Mouse (Mus musculus) embryonic facial prominence, embryonic 15.5 days (tissue): ENCODE results near the gene B3galt5. TPM values are rescaled to one million over a fixed set of nuclear protein-coding genes. Genes with fewer than 3 reads are reported as not detected.

Source experiments
- ATAC-seq: fragments of 200-750 bp; cut with Nextera tagmentation; 2 replicates; pipeline ENCODE4 v1.8.0; 2017; ENCODE audit warnings: low read depth, moderate TSS enrichment; ENCODE audit not compliant: insufficient number of reproducible peaks, low FRiP score, low TSS enrichment
- H3K27ac ChIP-seq: fragments of 300-500 bp; sonication (generic); replicated peaks from 2 replicates; pipeline ENCODE4 v1.5.1; 2015; ENCODE audit warnings: mild to moderate bottlenecking, inconsistent platforms
- H3K27me3 ChIP-seq: fragments of 300-500 bp; sonication (generic); 2 replicates; pipeline ENCODE4 v1.6.1; 2015; ENCODE audit warnings: inconsistent platforms
- H3K36me3 ChIP-seq: fragments of 300-500 bp; sonication (generic); 2 replicates; pipeline ENCODE4 v1.6.1; 2015; ENCODE audit warnings: mild to moderate bottlenecking, inconsistent platforms
- H3K4me1 ChIP-seq: fragments of 300-500 bp; sonication (generic); 2 replicates; pipeline ENCODE4 v1.6.1; 2015; ENCODE audit warnings: inconsistent platforms
- H3K4me2 ChIP-seq: fragments of 300-500 bp; sonication (generic); replicated peaks from 2 replicates; pipeline ENCODE4 v1.6.1; 2015; ENCODE audit warnings: mild to moderate bottlenecking, inconsistent platforms
- H3K4me3 ChIP-seq: fragments of 300-500 bp; sonication (generic); replicated peaks from 2 replicates; pipeline ENCODE4 v1.5.1; 2015; ENCODE audit warnings: mild to moderate bottlenecking, inconsistent platforms
- H3K9ac ChIP-seq: fragments of 300-500 bp; sonication (generic); 2 replicates; pipeline ENCODE4 v1.6.1; 2015; ENCODE audit warnings: inconsistent platforms
- H3K9me3 ChIP-seq: fragments of 300-500 bp; sonication (generic); replicated peaks from 2 replicates; pipeline ENCODE4 v1.6.1; 2016; ENCODE audit warnings: inconsistent platforms
- WGBS: fragments of 180-500 bp; shearing (Covaris S2); methylation state at CpG from one replicate; pipeline ENCODE4 v1.1.7; 2015; 5-methylcytosine and 5-hydroxymethylcytosine counted together
- polyA plus RNA-seq: library from polyadenylated mRNA; unstranded; fragments of >200 nt; fragmentation: Nextera tagmentation; extraction: Ambion mirVana; gene quantifications from 2 replicates; pipeline ENCODE4 v1.2.1, GENCODE M21; 2015

B3galt5 gene
- polyA plus RNA-seq, 1 experiment from 2014 or later, result 0.61 TPM

- 78% methylated on average over 5 of the region's 5 CpGs for WGBS
- H3K4me1 ChIP-seq, result no peaks in the 10 kb centered on the region
- no peak overlapping the region for H3K9ac ChIP-seq
- H3K4me2 ChIP-seq, result no peak overlapping the region
- no peak overlapping the region for H3K4me3 ChIP-seq
- H3K36me3 ChIP-seq, result no peaks in the 10 kb centered on the region
- no peak for ATAC-seq
- H3K9me3 ChIP-seq, result no peaks in the 10 kb centered on the region
- no peaks in the 10 kb centered on the region for H3K27me3 ChIP-seq
- no peak overlapping the region for H3K27ac ChIP-seq
These were observed 113.2 kb downstream of the B3galt5 start for GRCm38 (mm10) chr16:96348766-96349165.

DNA sequence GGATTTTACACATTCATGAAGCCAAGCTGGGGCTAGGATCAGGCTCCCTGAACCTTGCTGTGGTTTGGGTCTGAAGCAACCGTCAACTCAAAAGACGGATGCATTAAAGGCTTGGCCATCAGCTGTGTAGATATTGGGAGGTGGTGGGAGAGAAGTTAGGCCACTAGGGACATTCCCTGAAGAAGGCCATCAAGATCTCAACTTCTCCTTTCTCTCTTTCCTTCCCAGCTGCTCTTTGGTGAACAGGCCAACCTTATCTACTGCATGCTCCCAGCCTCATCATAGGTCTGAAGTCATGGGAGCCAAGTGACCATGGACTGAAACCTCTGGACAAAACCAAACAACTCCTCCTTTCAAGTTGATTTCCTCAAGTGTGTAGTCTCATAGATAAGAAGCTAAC lies 115.9 kb downstream of the B3galt5 start:
- ATAC-seq, result no peak
- H3K4me2 ChIP-seq, result no peak overlapping the region
- no peak overlapping the region for H3K9ac ChIP-seq
- H3K36me3 ChIP-seq, result no peaks in the 10 kb centered on the region
- no peaks in the 10 kb centered on the region for H3K27me3 ChIP-seq
- no peaks in the 10 kb centered on the region for H3K4me1 ChIP-seq
- no peak overlapping the region for H3K4me3 ChIP-seq
- H3K9me3 ChIP-seq, result no peaks in the 10 kb centered on the region
- no peak overlapping the region for H3K27ac ChIP-seq
- WGBS, result 100% methylated on average over 2 of the region's 2 CpGs

DNA sequence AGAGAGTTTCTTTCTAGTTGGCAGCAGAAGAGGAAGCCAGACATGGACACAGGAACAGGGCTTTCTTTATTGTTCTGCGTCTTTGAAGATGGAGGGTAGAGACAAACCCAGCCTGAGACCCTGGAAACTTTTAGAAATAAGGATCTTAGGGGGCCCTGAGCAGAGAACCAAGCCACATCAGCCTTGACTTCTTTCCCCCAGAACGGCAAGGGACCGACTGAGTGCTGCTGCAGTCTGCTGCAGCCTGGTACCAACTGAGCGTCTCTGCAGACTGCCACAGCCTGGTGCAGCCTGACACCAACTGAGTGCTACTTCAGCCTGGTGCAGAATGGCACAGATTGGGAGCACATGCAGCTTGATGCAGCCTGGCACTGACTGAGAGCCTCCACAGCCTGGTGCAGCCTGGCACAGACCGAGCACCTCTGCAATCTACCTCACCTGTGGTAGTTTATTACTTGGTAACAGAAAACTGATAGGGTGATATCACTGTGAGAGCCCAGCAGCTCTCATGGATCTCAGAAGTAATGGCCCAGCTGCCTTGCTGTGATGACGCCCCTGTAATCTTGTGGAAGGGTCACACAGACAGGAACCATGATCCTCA lies 117.8 kb downstream of the B3galt5 start:
- Histone ChIP-seq H3K9me3 (no peaks in the 10 kb centered on the region), H3K4me1 (no peaks in the 10 kb centered on the region), H3K9ac (no peak overlapping the region), H3K4me3 (no peak overlapping the region), H3K36me3 (no peaks in the 10 kb centered on the region), H3K27ac (no peak overlapping the region), H3K27me3 (no peaks in the 10 kb centered on the region), H3K4me2 (no peak overlapping the region)
- WGBS, result 82% methylated on average over 6 of the region's 6 CpGs
- no peak for ATAC-seq

GRCm38 (mm10) chr16:96353996-96354395 lies 118.4 kb downstream of the B3galt5 start:
- 43% methylated on average over 6 of the region's 6 CpGs for WGBS
- H3K4me3 ChIP-seq, result no peak overlapping the region
- H3K9me3 ChIP-seq, result no peaks in the 10 kb centered on the region
- ATAC-seq, result no peak
- H3K4me1 ChIP-seq, result no peaks in the 10 kb centered on the region
- no peaks in the 10 kb centered on the region for H3K36me3 ChIP-seq
- no peak overlapping the region for H3K4me2 ChIP-seq
- H3K27me3 ChIP-seq, result no peaks in the 10 kb centered on the region
- no peak overlapping the region for H3K9ac ChIP-seq
- no peak overlapping the region for H3K27ac ChIP-seq

GRCm38 (mm10) chr16:96357903-96358302 lies 122.3 kb downstream of the B3galt5 start:
- Histone ChIP-seq H3K36me3 (no peaks in the 10 kb centered on the region), H3K27me3 (0 out of 2 replicates have a peak, but pooled peaks cover 5% of the 10 kb centered on the region), H3K9ac (no peak overlapping the region), H3K4me1 (no peaks in the 10 kb centered on the region), H3K4me2 (peak overlapping the region; percentile 44), H3K9me3 (no peaks in the 10 kb centered on the region), H3K4me3 (peak overlapping the region; percentile 27; the same call in 1 of the 2 replicates), H3K27ac (no peak overlapping the region)
- ATAC-seq, result no peak; the same call in 1 of the 2 replicates
- WGBS, result 6% methylated on average over 10 of the region's 10 CpGs

GRCm38 (mm10) chr16:96361305-96362124 lies 125.9 kb downstream of the B3galt5 start:
- 74% methylated on average over 22 of the region's 22 CpGs for WGBS
- no peaks in the 10 kb centered on the region for H3K36me3 ChIP-seq

DNA sequence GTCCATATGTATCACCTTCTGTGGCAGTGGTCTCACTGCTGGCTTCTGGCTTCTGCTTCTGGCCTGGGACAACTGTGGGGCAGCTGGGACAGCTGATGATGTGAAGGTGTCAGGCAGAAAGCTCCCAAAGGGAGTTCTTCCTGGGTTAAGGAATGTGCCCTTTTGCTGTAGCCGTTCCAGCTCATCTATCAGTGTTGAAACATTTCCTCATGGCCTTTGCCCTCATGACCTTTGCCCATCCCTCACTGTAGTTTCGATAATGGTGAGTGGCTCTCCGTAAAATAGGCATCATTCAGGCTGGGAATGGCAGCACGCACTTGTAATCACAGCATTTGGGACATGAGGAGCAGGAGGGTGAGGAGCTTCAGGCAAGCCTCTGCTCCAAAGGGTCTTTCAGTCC lies 127.3 kb downstream of the B3galt5 start:
- Histone ChIP-seq H3K4me1 (no peaks in the 10 kb centered on the region), H3K9ac (no peak overlapping the region), H3K27ac (no peak overlapping the region), H3K4me3 (no peak overlapping the region), H3K9me3 (no peaks in the 10 kb centered on the region), H3K36me3 (no peaks in the 10 kb centered on the region), H3K4me2 (no peak overlapping the region), H3K27me3 (0 out of 2 replicates have a peak, but pooled peaks cover 7% of the 10 kb centered on the region)
- ATAC-seq, result no peak
- 35% methylated on average over 4 of the region's 4 CpGs for WGBS

More at GRCm38 (mm10) chr16:96361305-96362124, 125.9 kb downstream of the B3galt5 start:
- no peak for ATAC-seq
- no peaks in the 10 kb centered on the region for H3K4me1 ChIP-seq
- no peak overlapping the region for H3K4me2 ChIP-seq
- H3K27me3 ChIP-seq, result 0 out of 2 replicates have a peak, but pooled peaks cover 7% of the 10 kb centered on the region
- H3K27ac ChIP-seq, result no peak overlapping the region
- no peak overlapping the region for H3K9ac ChIP-seq
- H3K4me3 ChIP-seq, result no peak overlapping the region
- H3K9me3 ChIP-seq, result no peaks in the 10 kb centered on the region

DNA sequence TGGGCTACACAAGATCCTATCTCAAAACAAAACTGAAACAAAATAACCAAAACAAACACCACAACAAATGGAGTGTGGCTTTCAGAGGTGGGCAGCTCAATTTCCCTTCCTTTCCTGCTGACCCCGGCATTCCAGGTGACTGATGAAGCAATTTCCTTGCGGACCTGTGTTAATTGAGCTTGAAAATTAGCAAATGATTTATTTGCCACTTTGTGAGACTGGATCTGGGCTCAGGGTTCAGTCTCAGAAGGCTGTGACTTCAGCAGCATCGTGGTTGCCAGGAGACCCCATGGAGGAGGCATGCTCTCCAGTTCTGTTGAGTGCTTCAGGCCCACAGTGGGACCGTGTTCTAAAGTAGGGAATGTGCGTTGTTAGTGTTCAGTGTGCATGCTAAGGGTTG lies 127.7 kb downstream of the B3galt5 start:
- Histone ChIP-seq H3K9me3 (no peaks in the 10 kb centered on the region), H3K4me1 (no peaks in the 10 kb centered on the region), H3K4me3 (no peak overlapping the region), H3K9ac (no peak overlapping the region), H3K27me3 (0 out of 2 replicates have a peak, but pooled peaks cover 7% of the 10 kb centered on the region), H3K36me3 (no peaks in the 10 kb centered on the region), H3K4me2 (no peak overlapping the region), H3K27ac (no peak overlapping the region)
- WGBS, result 68% methylated on average over 5 of the region's 5 CpGs
- no peak for ATAC-seq

DNA sequence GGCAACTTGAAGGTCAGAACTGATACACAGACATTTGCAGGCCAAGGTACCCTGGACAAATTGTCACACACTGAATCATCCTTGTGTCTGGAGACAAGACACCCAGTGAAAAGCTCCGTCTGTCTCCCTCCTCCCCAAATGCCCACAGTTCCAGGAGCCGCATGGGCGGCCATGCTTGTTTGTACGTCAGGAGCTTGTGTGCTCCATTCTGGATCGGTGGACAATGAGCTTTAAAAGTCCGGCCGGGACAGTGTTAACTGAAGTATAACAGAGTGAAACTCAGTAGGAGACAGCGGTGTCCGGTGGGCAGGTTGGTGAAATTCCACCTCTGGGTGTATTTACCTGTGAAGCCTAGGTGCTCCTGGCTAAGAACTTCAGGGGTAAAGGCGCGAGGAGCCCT lies 129.3 kb downstream of the B3galt5 start:
- no peak overlapping the region for H3K4me2 ChIP-seq
- H3K9me3 ChIP-seq, result no peaks in the 10 kb centered on the region
- no peak overlapping the region for H3K9ac ChIP-seq
- no peak overlapping the region for H3K27ac ChIP-seq
- WGBS, result 91% methylated on average over 11 of the region's 11 CpGs
- H3K36me3 ChIP-seq, result no peaks in the 10 kb centered on the region
- no peaks in the 10 kb centered on the region for H3K4me1 ChIP-seq
- H3K4me3 ChIP-seq, result no peak overlapping the region
- ATAC-seq, result no peak
- H3K27me3 ChIP-seq, result 0 out of 2 replicates have a peak, but pooled peaks cover 7% of the 10 kb centered on the region
